Mouse (Mus musculus): Measurements from ENCODE around the gene Tanc2.

GRCm38 (mm10) chr11:105957501-105957900 is 367.7 kb downstream of the Tanc2 start:
- no peak for TF ChIP-seq CTCF (IDR thresholded peaks at IDR 0.05; ENCODE audit: extremely low read depth, insufficient read depth, insufficient read length, insufficient replicate concordance)
- TF ChIP-seq POLR2A (IDR thresholded peaks at IDR 0.05; ENCODE audit: low read depth, low read length) = no peak

Data from spleen, adult 2 months (tissue).